Mouse (Mus musculus): Measurements from ENCODE around the gene Dgki.

GRCm38 (mm10) chr6:36905965-36906364 lies 394.0 kb downstream of the Dgki start:
- TF ChIP-seq CTCF (IDR thresholded peaks at IDR 0.05; ENCODE audit: low read depth) (no peak), EP300 (IDR thresholded peaks at IDR 0.05; ENCODE audit: low read depth) (no peak)

Data from liver, embryonic 14.5 days (tissue).